Mouse (Mus musculus): ENCODE data around the gene Kctd4.

DNA sequence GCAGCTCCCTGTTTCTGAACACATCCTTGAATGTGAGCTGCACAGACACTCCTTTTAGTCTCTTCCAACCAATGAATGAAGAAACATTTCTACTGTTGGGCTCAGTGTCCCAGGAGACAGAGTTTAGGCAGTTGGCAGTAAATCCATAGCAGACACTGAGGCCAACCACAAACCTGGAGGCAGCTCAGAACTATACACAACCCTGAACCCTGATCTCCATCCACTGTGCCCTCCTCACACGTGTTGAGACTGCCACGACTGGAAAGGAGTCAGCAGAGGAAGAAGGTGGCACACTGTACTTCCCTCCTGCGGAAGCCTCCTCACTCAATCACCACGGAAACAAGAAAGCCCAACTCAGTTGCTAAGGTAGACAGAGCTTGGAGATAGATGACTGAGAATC lies 30.3 kb downstream of the Kctd4 start:
- TF ChIP-seq HCFC1 (IDR thresholded peaks at IDR 0.05; ENCODE audit: borderline replicate concordance, insufficient read depth, low read length) = no peak
- TF ChIP-seq CHD2 (IDR thresholded peaks at IDR 0.05; ENCODE audit: low read depth, low read length) = no peak
- no peak for TF ChIP-seq ZNF384 (IDR thresholded peaks at IDR 0.05; ENCODE audit: low read depth, low read length)
- TF ChIP-seq ZC3H11A (IDR thresholded peaks at IDR 0.05; ENCODE audit: borderline replicate concordance, low read depth, low read length) = no peak
- no peak for TF ChIP-seq MAFK (IDR thresholded peaks at IDR 0.05; ENCODE audit: insufficient read depth, low read depth, low read length)

Measured in ES-E14 (cell line).